ENCODE assay signal across 8 mouse cellular contexts in genomic region chr1:36065761-36066150, GRCm38 (mm10). TPM values are rescaled to one million over a fixed set of nuclear protein-coding genes. Genes with fewer than 3 reads are reported as not detected.
DNase-seq lines count a peak whose midpoint lies in the region; ATAC-seq and TF ChIP-seq lines count a peak whose summit lies in the region.

No protein-coding gene starts in this region.

- H3K27ac ChIP-seq in heart, embryonic 12.5 days (ENCODE audit: poor library complexity, severe bottlenecking), result no peak overlapping the region
- H3K27ac ChIP-seq in heart, embryonic 16.5 days (ENCODE audit: low read length), result no peak overlapping the region
- H3K27ac ChIP-seq in liver, embryonic 13.5 days, result peak overlapping the region; percentile 54

- H3K9ac ChIP-seq in heart, embryonic 12.5 days, result no peak overlapping the region
- H3K9ac ChIP-seq in heart, embryonic 16.5 days (ENCODE audit: low read length), result peak overlapping the region; percentile 67
- peak overlapping the region; percentile 61 for H3K9ac ChIP-seq in liver, embryonic 13.5 days

- 66% methylated on average over 9 of the region's 9 CpGs for WGBS in heart, embryonic 12.5 days
- WGBS in heart, embryonic 16.5 days, result 67% methylated on average over 9 of the region's 9 CpGs
- 62% methylated on average over 9 of the region's 9 CpGs for WGBS in liver, embryonic 13.5 days (ENCODE audit: insufficient replicate concordance)

- no peaks in the 10 kb centered on the region for H3K36me3 ChIP-seq in heart, embryonic 12.5 days
- peaks cover 15% of the 10 kb centered on the region for H3K36me3 ChIP-seq in G1E (replicated peaks)
- H3K36me3 ChIP-seq in heart, embryonic 16.5 days (ENCODE audit: control insufficient read depth, insufficient read depth), result no peaks in the 10 kb centered on the region
- peaks cover 8% of the 10 kb centered on the region for H3K36me3 ChIP-seq in liver, embryonic 13.5 days

- intact Hi-C loops in heart, postnatal 25 days (cut with DNase I), result loop anchor here (5.0 to 10.0 kb wide), 2 partner anchors 187 to 341 kb away; no protein-coding TSS in a partner anchor

- peaks cover 55% of the 10 kb centered on the region for H3K4me1 ChIP-seq in heart, embryonic 12.5 days (replicated peaks)
- H3K4me1 ChIP-seq in G1E (ENCODE audit: insufficient read depth, low read depth, low read length), result peaks cover 80% of the 10 kb centered on the region
- peaks cover 32% of the 10 kb centered on the region for H3K4me1 ChIP-seq in heart, embryonic 16.5 days (ENCODE audit: control insufficient read depth, insufficient read depth, low read length)
- H3K4me1 ChIP-seq in liver, embryonic 13.5 days (replicated peaks), result peaks cover 86% of the 10 kb centered on the region

- H3K27me3 ChIP-seq in heart, embryonic 12.5 days (replicated peaks), result no peaks in the 10 kb centered on the region
- peaks cover 28% of the 10 kb centered on the region for H3K27me3 ChIP-seq in G1E (ENCODE audit: insufficient read depth, low read length)
- H3K27me3 ChIP-seq in heart, embryonic 16.5 days (ENCODE audit: control insufficient read depth, insufficient read depth, low read length), result no peaks in the 10 kb centered on the region
- H3K27me3 ChIP-seq in liver, embryonic 13.5 days, result 0 out of 2 replicates have a peak, but pooled peaks cover 3% of the 10 kb centered on the region

- ATAC-seq in heart, embryonic 12.5 days (ENCODE audit: insufficient number of reproducible peaks, low FRiP score), result no peak
- no peak for ATAC-seq in G1E (ENCODE audit: extremely low read depth, insufficient number of reproducible peaks, low FRiP score, poor library complexity, severe bottlenecking)
- no peak for ATAC-seq in heart, embryonic 16.5 days (replicated peaks; ENCODE audit: extremely low read depth, insufficient read depth, low FRiP score)
- no peak for ATAC-seq in liver, embryonic 13.5 days (ENCODE audit: low read depth)

- no peak for TF ChIP-seq CTCF in G1E (IDR thresholded peaks at IDR 0.05; ENCODE audit: low read depth, low read length)

- H3K4me2 ChIP-seq in heart, embryonic 12.5 days, result peak overlapping the region; percentile 60
- H3K4me2 ChIP-seq in heart, embryonic 16.5 days (ENCODE audit: low read depth, low read length), result peak overlapping the region; percentile 67
- peak overlapping the region; percentile 66 for H3K4me2 ChIP-seq in liver, embryonic 13.5 days

- DNase-seq in heart, postnatal 25 days (ENCODE audit: low spot score), result no peak
- DNase-seq in G1E (ENCODE audit: low spot score), result peak; percentile 23
- DNase-seq in liver, embryonic 13.5 days, result no peak
- DNase-seq in right cerebral cortex, adult 18-20 months, result no peak
- no peak for DNase-seq in adrenal gland, postnatal 36 days
- no peak for DNase-seq in left cerebral cortex, adult 8-10 months (ENCODE audit: low spot score in 2 of 2)

- H3K9me3 ChIP-seq in heart, embryonic 12.5 days (replicated peaks), result no peaks in the 10 kb centered on the region
- no peaks in the 10 kb centered on the region for H3K9me3 ChIP-seq in G1E (replicated peaks)
- H3K9me3 ChIP-seq in heart, embryonic 16.5 days (replicated peaks; ENCODE audit: control insufficient read depth, low read length), result no peaks in the 10 kb centered on the region
- no peaks in the 10 kb centered on the region for H3K9me3 ChIP-seq in liver, embryonic 13.5 days (replicated peaks)

- H3K4me3 ChIP-seq in heart, embryonic 12.5 days, result no peak overlapping the region
- H3K4me3 ChIP-seq in G1E (ENCODE audit: low read depth, low read length), result no peak overlapping the region; the same call in 1 of the 2 replicates
- no peak overlapping the region for H3K4me3 ChIP-seq in heart, embryonic 16.5 days (ENCODE audit: low read length)
- peak overlapping the region; percentile 40 for H3K4me3 ChIP-seq in liver, embryonic 13.5 days (replicated peaks)

RNA-seq across cellular contexts. Expression of gene Hs6st1, which starts 2.4 kb away (rescaled TPM):
- polyA plus RNA-seq in heart, embryonic 12.5 days (2016; fragmentation: Nextera tagmentation; extraction: Ambion mirVana), result 13.0 and 15.3 TPM in 2 replicates
- total RNA-seq in heart, postnatal 25 days (2021), result 10 to 100 TPM; 23.0 to 23.1 TPM
- total RNA-seq in G1E (2014; fragmentation: Nextera tagmentation), result 62.9 and 66.0 TPM in 2 replicates
- total RNA-seq in G1E (2017), result 29.3 and 32.2 TPM in 2 replicates
- 49.9 and 54.9 TPM in 2 replicates for polyA plus RNA-seq in G1E (2012)
- polyA plus RNA-seq in heart, embryonic 16.5 days (2015; fragmentation: Nextera tagmentation; extraction: Ambion mirVana), result 3.2 and 3.8 TPM in 2 replicates
- polyA plus RNA-seq in liver, embryonic 13.5 days (2015; fragmentation: Nextera tagmentation; extraction: Ambion mirVana), result 4.6 and 6.1 TPM in 2 replicates
- 100 to 1,000 TPM in 1 of 2 experiments, 10 to 100 TPM in 1; 63.7 to 140 TPM for total RNA-seq in adrenal gland, postnatal 36 days (2021)
- 10 to 100 TPM; 45.5 to 49.0 (median 48.0) TPM for total RNA-seq in left cerebral cortex, adult 8-10 months (2022)
